Mouse (Mus musculus) layer of hippocampus, adult 18-20 months (tissue): ENCODE measurements around the gene Slc7a5. TPM values are rescaled to one million over a fixed set of nuclear protein-coding genes. Genes with fewer than 3 reads are reported as not detected.

Source experiments
- DNase-seq, 2 experiments: peaks; one replicate each; pipeline ENCODE4 v3.0.0; 2022; ENCODE audit warnings: low spot score in 2 of 2
- total RNA-seq, 2 experiments: library from RNA; stranded (reverse); gene quantifications; 2 replicates each; pipeline ENCODE4 v1.2.3; 2021

Slc7a5 gene
- total RNA-seq, 2 experiments from 2014 or later: 52.8 to 55.7 TPM

DNA sequence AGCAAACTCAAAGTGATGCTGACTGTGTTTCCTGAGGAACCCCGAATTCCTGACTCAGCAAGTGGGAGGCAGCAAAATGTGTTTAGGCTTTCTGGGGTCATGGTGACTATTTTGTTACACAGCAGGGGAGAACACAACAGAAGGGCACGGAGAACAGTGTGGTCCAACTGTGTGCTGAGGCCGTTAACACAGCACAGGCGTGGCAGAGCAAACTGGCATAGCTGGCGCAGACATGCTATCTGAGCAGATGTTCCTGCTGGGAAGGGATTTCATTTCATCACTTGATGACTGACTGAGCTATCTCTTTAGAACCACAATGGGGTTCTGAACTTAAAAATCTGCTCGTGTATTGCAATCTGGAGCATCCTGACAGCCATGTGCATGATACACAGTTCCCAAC, 22.1 kb downstream of the Slc7a5 start:
- peak in 1 of 2 experiments; percentile 64 for DNase-seq

DNA sequence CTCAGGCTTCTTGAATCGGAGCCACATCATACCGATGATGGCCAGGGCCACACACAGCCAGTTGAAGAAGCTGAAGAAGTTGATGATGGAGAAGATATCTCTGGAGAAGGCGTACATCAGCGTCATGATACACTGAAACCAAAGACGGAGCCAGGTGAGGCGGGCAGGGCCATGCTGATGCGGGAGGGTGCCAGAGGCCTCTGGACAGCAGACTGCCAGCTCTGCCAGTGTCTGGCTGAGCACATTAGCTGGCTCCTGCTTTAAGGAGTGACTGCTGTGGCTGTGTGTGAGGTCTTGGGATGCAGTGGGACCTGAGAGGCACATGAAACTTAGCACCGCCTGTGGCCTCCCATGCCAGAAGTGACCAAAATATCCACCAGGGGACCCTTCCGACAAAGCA, 22.5 kb downstream of the Slc7a5 start:
- no peak for DNase-seq

DNA sequence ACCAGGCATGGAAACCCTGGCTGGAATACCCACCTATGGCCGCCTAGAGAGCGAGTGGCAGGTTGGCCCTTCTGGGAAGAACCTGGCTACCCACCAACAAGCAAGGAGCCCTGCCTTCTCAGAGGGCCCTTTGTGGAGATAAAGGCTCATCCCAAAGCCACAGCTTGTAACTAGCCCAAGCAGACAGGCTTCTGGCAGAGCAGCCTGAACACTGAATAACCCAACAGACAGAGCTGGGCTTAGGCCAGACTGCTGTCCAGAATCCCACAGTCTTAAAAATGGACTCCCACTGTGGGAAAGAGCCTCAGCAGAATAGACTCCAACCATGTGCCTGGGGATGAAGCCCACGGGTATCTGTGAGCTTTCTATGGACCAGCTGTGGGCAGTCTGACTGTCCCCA, 23.3 kb downstream of the Slc7a5 start:
- DNase-seq: no peak

DNA sequence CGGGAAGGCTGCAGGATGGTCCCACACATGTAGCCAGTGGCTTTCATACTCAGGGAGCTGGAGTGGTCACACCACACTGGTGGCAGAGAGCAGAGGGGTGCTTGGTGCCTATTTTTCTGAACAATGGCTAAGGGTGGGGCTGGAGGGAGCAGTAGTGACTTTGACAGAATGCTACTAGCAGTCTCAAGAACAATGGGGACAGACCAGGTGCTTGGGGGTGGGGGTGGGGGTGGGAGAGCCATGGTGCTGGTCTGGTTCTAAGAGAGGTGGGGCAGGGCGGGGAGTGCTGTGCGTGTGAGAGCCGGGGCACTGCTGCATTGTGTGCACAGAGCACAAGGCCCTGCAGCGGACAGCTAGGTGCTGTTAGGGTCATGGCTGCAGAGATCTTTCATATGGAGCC, 25.6 kb downstream of the Slc7a5 start:
- no peak for DNase-seq

DNA sequence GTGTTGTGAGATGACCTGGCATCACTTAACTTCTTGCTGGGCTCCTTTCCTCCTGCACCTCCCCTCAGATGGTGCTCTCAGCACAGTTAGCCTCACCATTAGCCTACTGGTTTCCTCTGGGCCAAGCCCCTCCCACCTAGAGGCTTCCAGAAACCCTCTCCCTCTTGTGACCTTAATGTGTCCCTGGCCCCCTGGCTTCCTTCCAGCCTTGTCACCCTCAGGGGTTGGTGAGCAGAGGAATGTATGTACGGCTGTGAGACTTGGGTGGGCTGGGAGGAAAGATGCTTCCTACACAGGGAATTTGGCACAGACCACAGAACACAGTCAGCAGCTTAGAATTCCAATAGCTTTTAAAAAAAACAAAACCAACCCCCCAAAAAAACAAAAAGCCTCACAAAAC, 26.7 kb downstream of the Slc7a5 start:
- DNase-seq: no peak

DNA sequence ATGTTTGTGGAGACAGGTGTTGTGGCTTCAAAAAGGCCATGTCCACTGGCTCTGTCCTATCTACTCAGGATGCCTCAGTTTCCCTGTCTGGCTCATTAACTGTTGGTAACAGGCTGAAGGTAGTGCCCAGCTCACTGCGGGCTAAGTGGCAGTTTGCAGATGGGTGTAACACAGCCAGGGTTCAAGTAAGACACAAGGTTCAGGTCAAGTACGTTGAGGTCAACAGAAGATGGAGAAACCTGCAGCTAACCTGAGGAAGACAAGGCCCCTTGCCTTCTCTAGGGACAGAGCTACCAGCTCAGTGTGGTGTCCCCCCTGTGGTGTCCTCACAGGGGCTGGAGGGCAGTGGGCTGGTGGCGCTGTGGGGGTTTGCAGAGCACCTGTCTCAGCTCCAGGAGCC, 27.8 kb downstream of the Slc7a5 start:
- no peak for DNase-seq

DNA sequence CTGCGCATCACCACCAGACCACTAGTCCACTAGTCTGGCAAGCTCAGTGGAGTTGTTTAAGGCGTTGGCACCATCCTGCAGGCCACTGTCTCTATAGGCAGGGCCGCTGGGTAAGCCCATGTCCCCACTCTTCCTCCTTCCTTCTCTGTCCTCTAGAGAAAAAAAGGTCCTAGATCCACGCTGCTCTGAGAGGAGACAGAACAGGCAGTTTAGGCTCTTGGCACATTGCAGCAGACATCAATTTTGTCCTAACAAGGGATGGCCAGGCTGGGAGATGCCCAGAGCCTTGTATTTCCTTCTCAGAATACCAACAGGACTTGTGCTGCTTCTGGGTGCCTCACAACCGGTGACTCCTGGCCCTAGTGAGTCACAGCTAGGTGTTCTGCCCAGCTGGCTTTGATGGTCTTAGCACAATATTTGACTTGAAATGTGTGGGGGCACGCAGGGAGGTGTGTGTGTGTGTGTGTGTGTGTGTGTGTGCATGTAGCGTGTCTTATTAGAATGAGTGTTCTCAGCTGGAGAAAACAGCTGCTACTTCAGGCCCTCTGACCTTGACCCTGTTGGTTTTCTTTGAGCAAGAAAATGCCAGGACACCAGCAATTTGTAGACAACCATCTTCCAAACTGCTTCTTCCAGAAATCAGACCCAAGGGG, 29.5 kb downstream of the Slc7a5 start:
- no peak for DNase-seq

DNA sequence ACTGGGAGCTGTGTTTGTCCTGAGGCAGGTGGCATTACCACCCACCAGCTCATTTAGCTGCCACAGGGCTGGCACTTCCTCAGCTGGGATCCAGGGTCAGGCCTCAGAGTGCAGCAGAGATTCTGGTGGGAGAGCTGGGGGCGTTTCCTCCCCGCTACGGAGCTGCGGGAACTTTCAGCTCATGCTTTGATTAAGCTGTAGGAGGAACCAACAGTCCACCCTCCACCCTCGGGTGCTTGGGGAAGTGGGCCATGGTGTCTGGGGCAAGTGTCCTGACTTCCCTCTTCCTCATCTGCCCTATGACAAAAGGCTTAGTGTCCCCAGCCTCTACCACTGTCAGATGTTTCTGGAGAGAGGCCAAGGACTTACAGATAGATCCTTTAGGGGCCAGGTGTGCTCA, 30.3 kb downstream of the Slc7a5 start:
- no peak for DNase-seq

DNA sequence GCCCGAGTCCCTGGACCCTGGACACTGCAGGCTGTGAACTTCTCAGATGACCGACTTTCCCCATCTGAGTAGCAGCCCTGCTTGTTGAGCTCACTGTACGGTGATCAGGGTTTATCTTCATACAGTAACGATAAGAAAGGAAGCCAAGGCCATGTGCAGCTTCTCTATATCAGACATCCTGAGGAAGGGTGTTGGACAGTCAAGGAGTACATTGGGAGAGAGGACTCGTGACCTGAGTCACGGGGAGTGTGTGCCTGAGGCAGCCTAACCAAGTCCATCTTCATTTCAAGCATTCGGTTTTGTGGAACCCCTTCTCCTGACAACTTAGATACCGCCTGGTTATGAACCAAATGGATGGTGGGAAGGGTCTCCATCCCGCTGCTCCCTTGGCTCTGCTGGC, 32.0 kb downstream of the Slc7a5 start:
- no peak for DNase-seq

DNA sequence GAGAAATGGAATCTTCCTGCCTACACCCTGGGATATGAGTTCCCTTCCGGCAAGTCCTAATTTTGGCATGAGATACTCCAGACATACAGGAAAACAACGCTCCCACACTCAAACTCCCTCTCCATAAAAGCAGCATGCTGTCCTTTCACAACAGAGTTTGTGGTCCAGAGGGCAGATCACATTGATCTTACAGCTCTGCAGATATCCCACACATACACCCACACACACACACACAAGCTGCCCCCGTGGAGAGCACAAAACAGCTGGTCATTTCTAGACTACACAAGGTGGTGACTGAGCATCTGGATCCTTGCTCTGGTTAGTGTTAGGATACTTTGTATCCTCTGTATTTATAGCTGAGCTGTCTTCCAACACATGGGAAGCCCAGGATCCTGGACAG, 32.4 kb downstream of the Slc7a5 start:
- DNase-seq: no peak

DNA sequence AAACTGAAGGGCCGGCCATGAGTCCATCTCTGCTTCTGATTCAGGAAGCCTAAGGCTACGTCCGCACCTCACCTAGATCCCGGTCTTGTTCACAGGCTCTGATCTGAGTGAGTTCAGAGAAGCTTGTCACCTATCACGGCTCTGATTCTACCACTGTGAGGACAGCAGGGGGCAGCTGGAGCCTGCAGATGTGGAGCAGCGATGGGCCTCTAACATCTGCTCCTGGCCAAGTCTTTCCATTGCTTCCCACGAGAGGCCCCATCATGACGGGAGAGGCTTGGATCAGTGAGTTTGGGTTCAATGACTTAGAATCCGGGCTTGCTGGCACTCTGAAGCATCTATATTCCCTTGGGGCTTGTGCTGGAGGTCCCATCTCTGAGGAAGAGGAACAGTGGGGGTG, 33.5 kb downstream of the Slc7a5 start:
- DNase-seq: no peak

DNA sequence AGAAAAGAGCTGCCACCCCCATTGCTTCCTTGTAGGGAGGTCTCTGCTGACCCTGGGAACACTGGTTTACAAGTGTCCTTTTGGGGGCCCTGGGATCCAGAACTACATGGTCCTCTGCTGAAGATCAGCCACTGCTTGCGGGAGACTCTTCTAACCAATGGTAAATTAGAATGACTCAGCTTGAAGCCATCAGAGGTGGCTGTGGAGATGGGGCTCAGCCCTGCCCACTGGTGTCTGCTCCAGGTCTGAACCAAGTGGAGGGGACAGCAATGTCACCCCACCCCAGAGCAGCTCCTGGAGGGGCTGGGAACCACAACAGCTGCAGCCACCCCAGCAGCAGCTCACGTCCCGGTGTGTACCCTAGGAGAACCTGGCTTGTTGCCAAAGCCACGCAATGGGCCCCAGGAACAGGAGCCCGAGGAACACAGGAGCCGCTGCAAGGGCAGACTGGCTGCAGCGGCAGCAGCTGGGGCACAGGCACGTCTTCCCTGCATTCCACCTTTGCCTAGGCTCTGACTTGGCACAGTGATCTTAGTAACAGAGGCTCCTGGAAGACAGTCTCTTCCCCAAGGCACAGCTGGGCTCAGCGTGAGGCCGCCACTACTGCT, 35.6 kb downstream of the Slc7a5 start:
- DNase-seq: no peak

DNA sequence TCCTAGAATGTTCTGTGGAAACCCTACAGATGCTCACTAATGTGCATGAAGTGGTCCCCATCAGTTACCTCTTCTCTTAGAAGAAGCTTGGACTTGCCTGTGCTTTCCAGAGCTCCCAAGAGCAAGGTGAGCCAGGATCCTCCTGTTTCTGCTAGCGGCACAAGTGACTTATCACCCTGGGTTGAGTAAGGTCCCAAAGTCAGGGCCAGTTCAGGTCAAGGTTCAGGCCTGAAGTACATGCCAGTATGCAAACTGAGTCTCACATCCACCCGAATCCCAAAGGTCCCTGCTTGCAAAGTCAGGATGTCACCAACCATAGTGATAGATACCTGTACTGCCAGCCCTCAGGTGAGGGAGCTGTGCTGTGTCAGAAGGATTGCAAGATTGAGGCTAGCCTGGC, 37.3 kb downstream of the Slc7a5 start:
- no peak for DNase-seq

DNA sequence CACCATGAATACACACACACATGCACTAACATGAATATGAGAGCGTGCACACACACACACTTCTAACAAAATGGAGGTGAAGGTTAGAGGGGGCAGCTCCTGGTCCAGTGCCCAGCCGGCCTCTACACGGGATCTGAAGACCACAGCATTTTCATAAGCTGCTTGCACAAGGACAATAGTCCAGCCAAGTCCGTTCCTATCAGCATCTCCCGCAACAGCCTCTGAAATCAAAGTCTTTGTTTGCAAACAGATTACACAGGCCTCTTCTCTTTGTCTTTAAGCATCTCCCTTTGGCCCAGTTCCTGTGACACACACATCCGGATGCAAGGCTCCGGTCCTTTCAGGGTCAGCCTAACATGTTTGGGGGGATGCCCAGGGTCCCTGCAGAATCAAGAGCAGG, 38.6 kb downstream of the Slc7a5 start:
- DNase-seq: no peak

DNA sequence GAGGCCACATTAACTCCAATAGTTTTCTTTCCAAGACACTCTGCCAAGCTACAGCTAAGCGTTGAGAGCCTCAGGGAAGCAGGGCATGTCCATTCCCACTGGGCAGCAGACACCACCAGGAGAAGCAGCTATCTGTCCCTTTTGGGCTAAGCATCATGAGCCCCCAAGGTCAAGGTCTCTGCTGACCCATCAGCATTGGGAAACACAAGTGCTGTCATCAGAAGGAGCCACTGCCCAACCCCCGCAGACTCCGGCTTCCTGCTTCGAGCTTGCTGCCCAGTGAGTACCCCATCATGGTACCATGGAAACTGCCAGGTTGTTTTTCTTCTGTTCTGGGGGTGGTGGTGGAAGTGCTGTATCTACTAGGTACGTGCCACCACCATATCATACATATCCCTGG, 39.3 kb downstream of the Slc7a5 start:
- no peak for DNase-seq

DNA sequence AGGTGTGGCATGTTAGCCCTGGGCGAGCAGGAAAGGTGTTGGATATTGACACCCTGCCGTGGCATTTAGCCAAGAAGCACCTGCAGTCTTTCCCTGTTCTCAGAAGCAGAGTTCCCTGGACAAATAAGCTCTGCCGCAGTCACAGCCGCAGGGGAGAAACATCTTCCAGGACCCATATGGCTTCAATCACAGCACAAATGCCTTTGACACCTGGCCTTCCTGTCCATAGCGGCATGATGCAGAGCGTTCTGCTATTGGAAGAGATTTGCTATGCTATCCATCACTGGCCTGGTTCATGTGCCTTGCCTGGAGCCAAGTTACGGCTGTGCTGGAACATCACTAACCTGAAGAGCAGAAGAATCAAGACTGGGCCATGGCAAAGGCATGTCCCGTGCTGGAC, 42.1 kb downstream of the Slc7a5 start:
- no peak for DNase-seq

DNA sequence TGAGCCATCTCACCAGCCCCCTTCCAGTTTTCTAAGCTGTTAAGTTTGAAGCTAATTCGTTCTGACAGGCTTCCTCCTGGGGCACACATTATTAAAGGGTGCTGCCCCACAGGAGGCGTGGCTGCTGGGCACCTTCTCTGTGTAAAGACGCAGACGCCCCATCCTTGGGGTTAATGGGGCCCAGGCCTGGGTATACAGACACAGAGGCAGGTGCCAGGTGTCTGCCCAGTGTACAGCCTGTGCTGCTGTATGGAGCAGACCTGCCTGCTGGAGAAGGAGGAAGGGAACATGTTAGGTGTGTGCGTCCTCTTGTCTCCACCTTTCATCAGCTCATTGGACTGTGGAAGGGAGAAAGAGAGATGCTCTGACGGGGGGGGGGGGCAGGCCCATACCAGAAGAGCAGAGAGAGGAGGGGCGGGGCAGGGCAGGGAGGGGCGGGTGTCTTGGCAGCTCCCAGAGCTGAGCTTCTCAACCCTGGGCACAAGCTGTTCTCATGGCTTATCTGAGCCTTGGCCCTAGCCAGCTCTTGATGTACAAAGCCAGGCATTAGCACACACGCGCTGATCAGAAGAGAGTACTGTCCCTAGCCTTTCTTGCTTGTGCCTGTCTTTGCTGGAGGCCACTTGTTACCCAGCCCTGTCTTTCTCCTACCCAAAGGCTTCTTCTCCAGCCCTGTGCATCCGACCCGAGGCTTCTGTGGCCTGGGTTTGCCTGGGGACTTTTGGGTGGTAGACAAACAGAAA, 45.5 kb downstream of the Slc7a5 start:
- DNase-seq: no peak

DNA sequence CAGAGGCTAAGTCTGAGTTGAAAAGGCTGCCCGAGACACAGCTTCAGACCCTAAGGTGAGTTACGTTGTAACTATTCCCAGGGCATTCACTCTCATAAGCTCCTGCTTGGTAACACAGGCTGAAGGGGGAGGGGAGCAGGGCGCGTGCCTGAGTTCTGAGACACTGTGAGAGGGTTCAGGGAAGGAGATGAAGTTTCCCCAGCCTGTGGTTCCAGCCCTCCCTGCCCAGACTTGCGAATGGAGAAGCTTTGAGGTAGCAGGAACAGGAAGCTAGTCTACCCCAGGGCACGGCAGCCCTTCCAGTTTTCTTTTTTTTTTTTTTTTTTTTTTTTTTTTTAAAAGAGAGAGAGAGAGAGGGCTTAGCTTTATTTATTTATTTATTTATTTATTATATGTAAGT, 46.2 kb downstream of the Slc7a5 start:
- DNase-seq: no peak

DNA sequence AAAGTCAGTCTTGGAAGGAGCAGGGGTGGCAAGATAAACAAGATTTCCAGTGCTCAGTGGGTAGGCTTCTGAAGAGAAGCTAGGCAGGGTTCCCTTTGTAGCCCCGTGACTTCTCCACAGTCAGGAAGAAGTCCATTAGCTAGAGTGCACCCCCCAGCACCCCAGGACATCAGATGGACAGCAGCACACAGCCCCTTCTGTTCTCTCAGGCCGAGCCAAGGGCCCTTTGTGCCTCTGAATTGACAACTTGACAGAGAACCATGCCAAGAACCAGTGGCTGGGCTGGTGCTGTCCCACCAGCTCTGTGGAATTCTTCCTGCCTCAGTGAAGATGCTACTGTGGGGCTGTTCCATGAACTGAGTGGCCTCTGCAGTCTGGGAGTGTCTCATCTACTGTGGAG, 49.7 kb downstream of the Slc7a5 start:
- no peak for DNase-seq

DNA sequence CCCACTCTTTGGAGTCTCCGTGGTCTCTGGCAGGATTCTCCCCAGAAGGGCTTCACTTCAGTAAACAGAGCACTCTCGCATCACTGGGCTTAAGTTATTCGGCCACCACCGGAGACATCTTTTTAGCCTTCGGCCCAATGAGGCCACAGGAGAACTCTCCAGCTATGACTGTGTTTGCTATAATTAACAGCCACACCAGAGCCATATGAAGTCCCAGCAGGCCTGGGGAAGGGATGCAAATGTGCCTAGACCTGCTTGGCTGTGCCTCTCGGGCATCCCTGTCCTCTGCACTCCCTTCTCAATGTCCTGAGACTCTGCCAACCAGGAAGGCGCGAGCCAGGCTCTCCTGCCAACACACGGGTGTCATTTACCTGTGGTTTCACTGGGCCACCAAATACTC, 50.2 kb downstream of the Slc7a5 start:
- no peak for DNase-seq

DNA sequence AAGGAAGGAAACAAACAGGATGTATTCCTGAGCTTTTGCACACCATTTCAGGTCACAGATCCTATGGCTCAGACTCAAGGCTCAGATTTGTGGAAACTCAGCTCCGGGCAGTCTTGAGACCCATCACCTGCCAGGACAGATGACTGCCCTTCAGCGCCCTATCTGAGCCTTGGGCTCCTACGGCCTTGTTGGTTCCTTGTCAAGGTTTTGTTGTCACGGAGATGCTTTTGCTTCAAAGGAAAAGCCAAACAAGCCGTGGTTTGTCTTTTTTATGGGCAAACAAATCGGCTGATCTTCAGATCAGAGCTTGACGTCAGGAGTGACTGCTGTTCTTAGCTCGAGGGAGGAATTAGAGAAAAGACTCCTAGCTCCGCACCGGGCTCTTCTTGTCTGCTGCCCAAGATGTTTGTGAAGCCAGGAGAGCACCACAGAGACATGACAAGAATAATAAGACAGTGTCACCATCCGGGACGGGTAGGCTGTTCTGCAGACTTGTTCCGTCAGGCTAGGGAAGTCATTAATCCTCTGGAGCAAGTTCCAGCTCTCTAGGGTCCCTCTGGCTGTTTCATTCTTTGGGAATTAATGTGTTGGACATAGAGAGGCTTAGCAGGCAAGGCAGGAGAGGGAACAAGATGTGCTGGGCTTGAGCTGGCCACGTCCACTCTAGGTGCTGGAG, 51.3 kb downstream of the Slc7a5 start:
- no peak for DNase-seq

DNA sequence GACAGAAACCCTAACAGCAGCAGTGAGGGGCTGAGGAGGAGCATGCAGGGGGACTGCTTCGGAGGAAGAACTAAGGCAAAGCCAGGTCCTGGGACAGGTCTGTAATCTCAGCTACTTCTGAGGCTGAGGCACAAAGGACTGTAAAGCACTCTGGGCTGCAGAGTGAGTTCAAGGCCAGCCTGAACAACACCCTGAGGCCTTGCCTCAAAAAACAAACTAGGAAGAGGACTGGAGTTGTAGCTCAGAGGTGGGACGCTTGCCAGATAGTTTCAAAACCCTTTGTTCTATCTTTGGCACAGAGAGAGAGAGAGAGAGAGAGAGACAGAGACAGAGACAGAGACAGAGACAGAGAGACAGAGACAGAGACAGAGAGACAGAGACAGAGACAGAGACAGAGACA, 53.9 kb downstream of the Slc7a5 start:
- no peak for DNase-seq
